Mouse (Mus musculus) ES-E14 (cell line): ENCODE results near the gene Gm10234.

Experiments used
- CHD2 ChIP-seq: IDR thresholded peaks from 2 replicates; pipeline ENCODE4 v1.6.1; 2014; ENCODE audit warnings: mild to moderate bottlenecking, low read depth, low read length, inconsistent platforms
- HCFC1 ChIP-seq: IDR thresholded peaks from 2 replicates; pipeline ENCODE4 v1.6.1; 2012; ENCODE audit warnings: low read length, inconsistent platforms, borderline replicate concordance; ENCODE audit not compliant: insufficient read depth

- TF ChIP-seq HCFC1: no peak
- no peak for TF ChIP-seq CHD2
These were observed 49.9 kb downstream of the Gm10234 start for GRCm38 (mm10) chr6:95371811-95372210.
